In the genomic region with DNA sequence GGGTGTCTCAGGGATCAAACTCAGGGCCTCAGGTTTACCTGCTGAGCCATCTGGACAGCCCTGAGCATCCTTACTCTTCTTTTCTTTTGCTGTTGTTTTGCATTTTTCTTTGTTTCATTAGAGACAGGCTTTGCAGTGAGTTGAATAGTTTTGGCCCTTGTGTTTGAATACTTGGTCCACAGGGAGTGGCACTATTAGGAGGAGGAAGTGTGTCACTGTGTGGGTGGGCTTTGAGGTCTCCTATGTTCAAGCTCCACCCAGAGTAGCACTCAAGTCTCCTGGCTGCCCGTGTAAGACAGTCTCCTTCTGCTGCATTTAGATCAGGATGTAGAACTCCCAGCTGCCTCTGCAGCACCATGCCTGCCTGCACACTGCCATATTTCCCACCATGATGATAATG, we compare ENCODE assay signal across 25 mouse cellular contexts. TPM values are rescaled to one million over a fixed set of nuclear protein-coding genes. Genes with fewer than 3 reads are reported as not detected.
"Had no signal": no experiment of that assay in that cellular context is flagged by ENCODE, and none has a peak within 500 bp of the region (broad histone marks: within the 10 kb centered on the region; RNA-seq: fewer than 3 reads in every experiment).

No protein-coding gene starts in this region.

- H3K9me3 ChIP-seq: lung, embryonic 15.5 days; midbrain, embryonic 13.5 days; midbrain, embryonic 15.5 days; neural tube, embryonic 12.5 days; stomach, embryonic 15.5 days had no signal

- H3K27ac ChIP-seq: lung, embryonic 15.5 days; macrophage; midbrain, embryonic 13.5 days; midbrain, embryonic 15.5 days; neural tube, embryonic 12.5 days; stomach, embryonic 15.5 days; stomach, postnatal 0 days had no signal

- H3K9ac ChIP-seq: liver, postnatal 0 days; lung, embryonic 15.5 days; midbrain, embryonic 13.5 days; midbrain, embryonic 15.5 days; neural tube, embryonic 12.5 days; stomach, embryonic 15.5 days had no signal

- H3K4me2 ChIP-seq: lung, embryonic 15.5 days; midbrain, embryonic 11.5 days; midbrain, embryonic 13.5 days; midbrain, embryonic 15.5 days; neural tube, embryonic 12.5 days; stomach, embryonic 15.5 days had no signal

- DNase-seq: liver, postnatal 0 days; lung, adult 2 months; lung, postnatal 14 days; lung, postnatal 36 days; retina, postnatal 1 day; right cerebral cortex, adult 18-20 months; right cerebral cortex, postnatal 14 days; thymus, adult 2 months; thymus, postnatal 25 days; thymus, postnatal 4 days had no signal

- H3K27me3 ChIP-seq: lung, embryonic 15.5 days; midbrain, embryonic 13.5 days; midbrain, embryonic 15.5 days; neural tube, embryonic 12.5 days; stomach, embryonic 15.5 days had no signal

- H3K36me3 ChIP-seq: lung, embryonic 15.5 days; midbrain, embryonic 13.5 days; midbrain, embryonic 15.5 days; neural tube, embryonic 12.5 days; stomach, embryonic 15.5 days had no signal

- H3K4me1 ChIP-seq: megakaryocyte, embryonic 14.5 days; midbrain, embryonic 13.5 days; midbrain, embryonic 15.5 days; neural tube, embryonic 12.5 days; stomach, embryonic 15.5 days had no signal

- ATAC-seq: liver, postnatal 0 days; lung, postnatal 0 days; midbrain, embryonic 13.5 days; midbrain, embryonic 15.5 days had no signal

- H3K4me3 ChIP-seq: lung, embryonic 15.5 days; megakaryocyte, embryonic 14.5 days; midbrain, embryonic 13.5 days; midbrain, embryonic 15.5 days; neural tube, embryonic 12.5 days; stomach, embryonic 15.5 days had no signal

RNA-seq across cellular contexts. Expression of a gene that starts 32.4 kb away (rescaled TPM):
- total RNA-seq: megakaryocyte progenitor cell, adult 5-6 weeks; midbrain, postnatal 0 days; monocyte, adult 5-6 weeks; neutrophil, adult 5-6 weeks had no signal
- polyA plus RNA-seq: liver, postnatal 0 days; lung, embryonic 15.5 days; macrophage; midbrain, embryonic 11.5 days; midbrain, embryonic 13.5 days; midbrain, embryonic 15.5 days; midbrain, postnatal 0 days; neural tube, embryonic 12.5 days; spleen, adult 2 months; stomach, embryonic 15.5 days; stomach, postnatal 0 days had no signal
